Mouse (Mus musculus): ENCODE measurements around the gene Tgfb1. TPM values are rescaled to one million over a fixed set of nuclear protein-coding genes. Genes with fewer than 3 reads are reported as not detected.

The Tgfb1 gene
- 1.2 and 1.6 TPM in 2 replicates for polyA plus RNA-seq (2014; fragmentation: Nextera tagmentation; extraction: Ambion mirVana)

GRCm38 (mm10) chr7:25686680-25687531 lies at the start of gene Tgfb1:
Gene Tgfb1 (plus strand): TSS chr7:25687002.
- peak; percentile 32; the same call in 1 of the 2 replicates for ATAC-seq (ENCODE audit: insufficient read depth, low FRiP score, low TSS enrichment)
- peaks cover 9% of the 10 kb centered on the region for H3K4me1 ChIP-seq (ENCODE audit: control insufficient read depth, insufficient read depth, low read length)
- H3K27me3 ChIP-seq (ENCODE audit: control insufficient read depth, insufficient read depth, low read length) = peaks cover 54% of the 10 kb centered on the region
- no peaks in the 10 kb centered on the region for H3K9me3 ChIP-seq (ENCODE audit: control insufficient read depth, low read length)
- H3K27ac ChIP-seq (ENCODE audit: low read depth, low read length) = no peak within 1 kb of the TSS
- peak within 1 kb of the TSS; percentile 57 for H3K4me2 ChIP-seq (ENCODE audit: low read depth)
- peak; percentile 68 for DNase-seq (ENCODE audit: low spot score)
- H3K9ac ChIP-seq (ENCODE audit: low read length) = peak within 1 kb of the TSS; percentile 26
- H3K36me3 ChIP-seq (ENCODE audit: control insufficient read depth, insufficient read depth, low read length) = no peaks in the 10 kb centered on the region
- WGBS = under 1% methylated on average over 57 of the region's 69 CpGs
- peak within 1 kb of the TSS; percentile 37 for H3K4me3 ChIP-seq (ENCODE audit: low read depth, low read length)

- H3K4me3 ChIP-seq (ENCODE audit: low read depth, low read length) = no peak overlapping the region
- H3K4me1 ChIP-seq (ENCODE audit: control insufficient read depth, insufficient read depth, low read length) = no peaks in the 10 kb centered on the region
- no peak overlapping the region for H3K27ac ChIP-seq (ENCODE audit: low read depth, low read length)
- 91% methylated on average over 5 of the region's 5 CpGs for WGBS
- ATAC-seq (ENCODE audit: insufficient read depth, low FRiP score, low TSS enrichment) (no peak), DNase-seq (ENCODE audit: low spot score) (no peak)
- no peak overlapping the region for H3K9ac ChIP-seq (ENCODE audit: low read length)
- H3K4me2 ChIP-seq (ENCODE audit: low read depth) = no peak overlapping the region
- H3K9me3 ChIP-seq (ENCODE audit: control insufficient read depth, low read length) = no peaks in the 10 kb centered on the region
- no peaks in the 10 kb centered on the region for H3K27me3 ChIP-seq (ENCODE audit: control insufficient read depth, insufficient read depth, low read length)
- no peaks in the 10 kb centered on the region; the same call in 1 of the 2 replicates for H3K36me3 ChIP-seq (ENCODE audit: control insufficient read depth, insufficient read depth, low read length)
These were observed 49.7 kb upstream of the Tgfb1 start for GRCm38 (mm10) chr7:25637099-25637498.

- 91% methylated on average over 4 of the region's 4 CpGs for WGBS
- DNase-seq (ENCODE audit: low spot score) = no peak
- no peak for ATAC-seq (ENCODE audit: insufficient read depth, low FRiP score, low TSS enrichment)
- H3K9ac ChIP-seq (ENCODE audit: low read length) = no peak overlapping the region
- H3K9me3 ChIP-seq (ENCODE audit: control insufficient read depth, low read length) = no peaks in the 10 kb centered on the region
- H3K4me1 ChIP-seq (ENCODE audit: control insufficient read depth, insufficient read depth, low read length) = no peaks in the 10 kb centered on the region
- H3K4me3 ChIP-seq (ENCODE audit: low read depth, low read length) = no peak overlapping the region
- no peak overlapping the region for H3K4me2 ChIP-seq (ENCODE audit: low read depth)
- no peaks in the 10 kb centered on the region for H3K27me3 ChIP-seq (ENCODE audit: control insufficient read depth, insufficient read depth, low read length)
- H3K27ac ChIP-seq (ENCODE audit: low read depth, low read length) = no peak overlapping the region
- no peaks in the 10 kb centered on the region for H3K36me3 ChIP-seq (ENCODE audit: control insufficient read depth, insufficient read depth, low read length)
These were observed 47.0 kb upstream of the Tgfb1 start for GRCm38 (mm10) chr7:25639754-25640153.

- 92% methylated on average over 10 of the region's 10 CpGs for WGBS
These were observed 42.7 kb upstream of the Tgfb1 start for GRCm38 (mm10) chr7:25644136-25644535.

GRCm38 (mm10) chr7:25644631-25645030 lies 42.2 kb upstream of the Tgfb1 start:
- no peak overlapping the region for H3K4me3 ChIP-seq (ENCODE audit: low read depth, low read length)
- H3K4me1 ChIP-seq (ENCODE audit: control insufficient read depth, insufficient read depth, low read length) = no peaks in the 10 kb centered on the region
- H3K27ac ChIP-seq (ENCODE audit: low read depth, low read length) = no peak overlapping the region
- ATAC-seq (ENCODE audit: insufficient read depth, low FRiP score, low TSS enrichment) (no peak), DNase-seq (ENCODE audit: low spot score) (no peak)
- no peak overlapping the region for H3K4me2 ChIP-seq (ENCODE audit: low read depth)
- H3K36me3 ChIP-seq (ENCODE audit: control insufficient read depth, insufficient read depth, low read length) = no peaks in the 10 kb centered on the region
- no peak overlapping the region for H3K9ac ChIP-seq (ENCODE audit: low read length)
- WGBS = 76% methylated on average over 4 of the region's 4 CpGs
- H3K9me3 ChIP-seq (ENCODE audit: control insufficient read depth, low read length) = no peaks in the 10 kb centered on the region
- no peaks in the 10 kb centered on the region for H3K27me3 ChIP-seq (ENCODE audit: control insufficient read depth, insufficient read depth, low read length)

More at GRCm38 (mm10) chr7:25644136-25644535, 42.7 kb upstream of the Tgfb1 start:
- Histone ChIP-seq H3K4me2 (ENCODE audit: low read depth) (no peak overlapping the region), H3K9me3 (ENCODE audit: control insufficient read depth, low read length) (no peaks in the 10 kb centered on the region), H3K9ac (ENCODE audit: low read length) (no peak overlapping the region), H3K27ac (ENCODE audit: low read depth, low read length) (no peak overlapping the region), H3K27me3 (ENCODE audit: control insufficient read depth, insufficient read depth, low read length) (no peaks in the 10 kb centered on the region), H3K4me3 (ENCODE audit: low read depth, low read length) (no peak overlapping the region), H3K36me3 (ENCODE audit: control insufficient read depth, insufficient read depth, low read length) (no peaks in the 10 kb centered on the region), H3K4me1 (ENCODE audit: control insufficient read depth, insufficient read depth, low read length) (no peaks in the 10 kb centered on the region)
- no peak for ATAC-seq (ENCODE audit: insufficient read depth, low FRiP score, low TSS enrichment)
- no peak for DNase-seq (ENCODE audit: low spot score)

GRCm38 (mm10) chr7:25645074-25645473 lies 41.7 kb upstream of the Tgfb1 start:
- no peak for DNase-seq (ENCODE audit: low spot score)
- WGBS = 72% methylated on average over 14 of the region's 14 CpGs
- ATAC-seq (ENCODE audit: insufficient read depth, low FRiP score, low TSS enrichment) = no peak

GRCm38 (mm10) chr7:25647574-25648123 lies 39.2 kb upstream of the Tgfb1 start:
- no peak overlapping the region for H3K4me2 ChIP-seq (ENCODE audit: low read depth)
- no peak overlapping the region for H3K27ac ChIP-seq (ENCODE audit: low read depth, low read length)
- H3K36me3 ChIP-seq (ENCODE audit: control insufficient read depth, insufficient read depth, low read length) = no peaks in the 10 kb centered on the region
- no peaks in the 10 kb centered on the region for H3K4me1 ChIP-seq (ENCODE audit: control insufficient read depth, insufficient read depth, low read length)
- DNase-seq (ENCODE audit: low spot score) (no peak), ATAC-seq (ENCODE audit: insufficient read depth, low FRiP score, low TSS enrichment) (no peak)
- H3K9me3 ChIP-seq (ENCODE audit: control insufficient read depth, low read length) = no peaks in the 10 kb centered on the region
- WGBS = 51% methylated on average over 5 of the region's 5 CpGs
- no peak overlapping the region for H3K4me3 ChIP-seq (ENCODE audit: low read depth, low read length)
- H3K9ac ChIP-seq (ENCODE audit: low read length) = no peak overlapping the region
- no peaks in the 10 kb centered on the region for H3K27me3 ChIP-seq (ENCODE audit: control insufficient read depth, insufficient read depth, low read length)

More at GRCm38 (mm10) chr7:25645074-25645473, 41.7 kb upstream of the Tgfb1 start:
- Histone ChIP-seq H3K9ac (ENCODE audit: low read length) (no peak overlapping the region), H3K27ac (ENCODE audit: low read depth, low read length) (no peak overlapping the region), H3K9me3 (ENCODE audit: control insufficient read depth, low read length) (no peaks in the 10 kb centered on the region), H3K4me2 (ENCODE audit: low read depth) (no peak overlapping the region), H3K36me3 (ENCODE audit: control insufficient read depth, insufficient read depth, low read length) (no peaks in the 10 kb centered on the region), H3K4me3 (ENCODE audit: low read depth, low read length) (no peak overlapping the region), H3K27me3 (ENCODE audit: control insufficient read depth, insufficient read depth, low read length) (no peaks in the 10 kb centered on the region), H3K4me1 (ENCODE audit: control insufficient read depth, insufficient read depth, low read length) (no peaks in the 10 kb centered on the region)

- H3K9ac ChIP-seq (ENCODE audit: low read length) = no peak overlapping the region
- H3K4me1 ChIP-seq (ENCODE audit: control insufficient read depth, insufficient read depth, low read length) = no peaks in the 10 kb centered on the region
- 80% methylated on average over 5 of the region's 5 CpGs for WGBS
- H3K4me3 ChIP-seq (ENCODE audit: low read depth, low read length) = no peak overlapping the region
- H3K36me3 ChIP-seq (ENCODE audit: control insufficient read depth, insufficient read depth, low read length) = no peaks in the 10 kb centered on the region
- ATAC-seq (ENCODE audit: insufficient read depth, low FRiP score, low TSS enrichment) (no peak), DNase-seq (ENCODE audit: low spot score) (no peak)
- H3K27me3 ChIP-seq (ENCODE audit: control insufficient read depth, insufficient read depth, low read length) = no peaks in the 10 kb centered on the region
- no peak overlapping the region for H3K4me2 ChIP-seq (ENCODE audit: low read depth)
- H3K27ac ChIP-seq (ENCODE audit: low read depth, low read length) = no peak overlapping the region
- no peaks in the 10 kb centered on the region for H3K9me3 ChIP-seq (ENCODE audit: control insufficient read depth, low read length)
These were observed 37.0 kb upstream of the Tgfb1 start for GRCm38 (mm10) chr7:25649839-25650238.

- Histone ChIP-seq H3K9ac (ENCODE audit: low read length) (no peak overlapping the region), H3K4me2 (ENCODE audit: low read depth) (no peak overlapping the region), H3K27ac (ENCODE audit: low read depth, low read length) (no peak overlapping the region), H3K27me3 (ENCODE audit: control insufficient read depth, insufficient read depth, low read length) (no peaks in the 10 kb centered on the region), H3K36me3 (ENCODE audit: control insufficient read depth, insufficient read depth, low read length) (no peaks in the 10 kb centered on the region), H3K4me1 (ENCODE audit: control insufficient read depth, insufficient read depth, low read length) (no peaks in the 10 kb centered on the region), H3K9me3 (ENCODE audit: control insufficient read depth, low read length) (no peaks in the 10 kb centered on the region), H3K4me3 (ENCODE audit: low read depth, low read length) (no peak overlapping the region)
- ATAC-seq (ENCODE audit: insufficient read depth, low FRiP score, low TSS enrichment) = no peak
- DNase-seq (ENCODE audit: low spot score) = no peak
- 89% methylated on average over 8 of the region's 8 CpGs for WGBS
These were observed 35.5 kb upstream of the Tgfb1 start for GRCm38 (mm10) chr7:25651281-25651680.
